Mouse (Mus musculus) thymus, adult 2 months (tissue): ENCODE results near the gene Pmvk.

ENCODE experiments used
- CTCF ChIP-seq: fragments of 200-500 bp; IDR thresholded peaks from 2 replicates; pipeline ENCODE4 v1.5.1; 2012; ENCODE audit warnings: mild to moderate bottlenecking, control low read depth, low read length, moderate library complexity, borderline replicate concordance; ENCODE audit not compliant: control insufficient read depth, poor library complexity, insufficient read depth; ENCODE audit errors: extremely low read depth
- POLR2A ChIP-seq: fragments of 200-500 bp; IDR thresholded peaks from 2 replicates; pipeline ENCODE4 v1.6.1; 2012; ENCODE audit warnings: mild to moderate bottlenecking, low read length, control low read depth, moderate library complexity; ENCODE audit not compliant: control insufficient read depth, poor library complexity, insufficient read depth; ENCODE audit errors: extremely low read depth

DNA sequence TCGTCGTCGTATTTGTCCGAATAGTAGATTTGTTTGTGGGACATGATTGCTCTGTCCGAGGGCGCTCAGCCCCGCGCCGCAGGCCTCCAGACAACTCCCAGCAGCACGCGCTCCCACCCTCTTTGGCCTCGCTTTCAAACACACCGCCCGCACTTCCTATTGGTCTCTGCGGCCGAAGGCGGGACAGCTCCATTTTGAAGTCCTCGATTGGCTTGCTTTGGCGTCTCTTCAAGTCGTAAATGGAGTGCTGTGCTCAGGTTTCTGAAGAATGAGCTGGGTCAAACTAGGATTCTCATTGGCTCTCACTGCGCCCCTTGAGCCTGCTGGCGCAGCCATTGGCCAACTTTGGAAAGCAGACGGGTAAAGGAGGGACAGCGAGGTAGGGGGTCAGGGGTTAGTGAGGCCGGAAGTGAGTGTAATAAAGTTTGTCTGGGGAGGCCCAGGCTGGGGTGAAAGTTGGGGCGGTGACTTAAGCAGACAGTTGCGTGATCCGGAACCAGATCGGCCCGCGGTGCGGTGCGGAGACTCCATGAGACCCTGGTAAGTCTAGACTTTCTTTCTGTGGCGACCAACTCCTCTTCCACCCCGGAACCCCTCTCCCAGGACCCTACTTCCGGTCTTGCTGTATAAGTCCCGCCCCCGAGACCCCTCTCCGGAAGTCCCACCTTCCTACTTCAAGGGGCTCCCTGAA is 36.0 kb upstream of the Pmvk start, which contains the start of the genes Cks1b and Shc1:
- TF ChIP-seq CTCF (0 out of 2 replicates have a peak, but pooled peaks have one; percentile 15), POLR2A (peak; percentile 29)
